Mouse (Mus musculus): ENCODE measurements around the gene Tcf19.
"Not testable (repeated sequence)": the region's sequence is repeated elsewhere in the genome, so short reads cannot be mapped to it uniquely, and the experiment has no call there.

Tcf19 gene

GRCm38 (mm10) chr17:35532901-35533300, 16.3 kb upstream of the Tcf19 start, which contains the start of gene Psors1c2:
Gene Psors1c2, plus strand, starts transcription at chr17:35533201.
- no peak for DNase-seq (ENCODE audit: low spot score)

- no peak for DNase-seq (ENCODE audit: low spot score)
These were observed 15.7 kb upstream of the Tcf19 start for GRCm38 (mm10) chr17:35532360-35532759.

- DNase-seq (ENCODE audit: low spot score), result no peak
These were observed 10.0 kb upstream of the Tcf19 start for GRCm38 (mm10) chr17:35526644-35527043.

- DNase-seq (ENCODE audit: low spot score), result no peak
These were observed 7.7 kb upstream of the Tcf19 start for GRCm38 (mm10) chr17:35524354-35524753.

- DNase-seq (ENCODE audit: low spot score), result no peak
These were observed 902 bp upstream of the Tcf19 start for GRCm38 (mm10) chr17:35517526-35517925.

GRCm38 (mm10) chr17:35515911-35516640, 548 bp downstream of the Tcf19 start:
- DNase-seq (ENCODE audit: low spot score), result peak; percentile 36

GRCm38 (mm10) chr17:35514756-35515155, 1.9 kb downstream of the Tcf19 start:
- no peak for DNase-seq (ENCODE audit: low spot score)

GRCm38 (mm10) chr17:35513886-35514285, 2.7 kb downstream of the Tcf19 start:
- DNase-seq (ENCODE audit: low spot score), result peak; percentile 75

GRCm38 (mm10) chr17:35512916-35513626, 3.6 kb downstream of the Tcf19 start:
- no peak for DNase-seq (ENCODE audit: low spot score)

GRCm38 (mm10) chr17:35509284-35509683, 7.3 kb downstream of the Tcf19 start:
- no peak for DNase-seq (ENCODE audit: low spot score)

GRCm38 (mm10) chr17:35508279-35508678, 8.3 kb downstream of the Tcf19 start:
- not testable (repeated sequence) for DNase-seq (ENCODE audit: low spot score)

- DNase-seq (ENCODE audit: low spot score), result no peak
These were observed 8.9 kb downstream of the Tcf19 start for GRCm38 (mm10) chr17:35507556-35508260.

- DNase-seq (ENCODE audit: low spot score), result no peak
These were observed 9.7 kb downstream of the Tcf19 start for GRCm38 (mm10) chr17:35506881-35507280.

GRCm38 (mm10) chr17:35505776-35506175, 10.8 kb downstream of the Tcf19 start, which contains the start of gene Pou5f1:
Gene Pou5f1, plus strand, starts transcription at chr17:35506018.
- DNase-seq (ENCODE audit: low spot score), result no peak

- no peak for DNase-seq (ENCODE audit: low spot score)
These were observed 11.8 kb downstream of the Tcf19 start for GRCm38 (mm10) chr17:35504628-35505481.

GRCm38 (mm10) chr17:35503849-35504248, 12.8 kb downstream of the Tcf19 start:
- no peak for DNase-seq (ENCODE audit: low spot score)

GRCm38 (mm10) chr17:35502762-35503161, 13.9 kb downstream of the Tcf19 start:
- no peak for DNase-seq (ENCODE audit: low spot score)

- DNase-seq (ENCODE audit: low spot score), result no peak
These were observed 14.4 kb downstream of the Tcf19 start for GRCm38 (mm10) chr17:35502226-35502625.

- DNase-seq (ENCODE audit: low spot score), result no peak
These were observed 19.5 kb downstream of the Tcf19 start for GRCm38 (mm10) chr17:35497124-35497523.

- no peak for DNase-seq (ENCODE audit: low spot score)
These were observed 26.3 kb downstream of the Tcf19 start for GRCm38 (mm10) chr17:35490320-35490719.

- DNase-seq (ENCODE audit: low spot score), result no peak
These were observed 28.6 kb downstream of the Tcf19 start for GRCm38 (mm10) chr17:35488041-35488440.

- no peak for DNase-seq (ENCODE audit: low spot score)
These were observed 29.9 kb downstream of the Tcf19 start for GRCm38 (mm10) chr17:35486726-35487125.
